Mouse (Mus musculus) layer of hippocampus, adult 9-11 months (tissue): ENCODE data around the gene Rab14.

Source experiments
- DNase-seq: peaks from one replicate; pipeline ENCODE4 v3.0.0; 2022

The Rab14 gene

DNA sequence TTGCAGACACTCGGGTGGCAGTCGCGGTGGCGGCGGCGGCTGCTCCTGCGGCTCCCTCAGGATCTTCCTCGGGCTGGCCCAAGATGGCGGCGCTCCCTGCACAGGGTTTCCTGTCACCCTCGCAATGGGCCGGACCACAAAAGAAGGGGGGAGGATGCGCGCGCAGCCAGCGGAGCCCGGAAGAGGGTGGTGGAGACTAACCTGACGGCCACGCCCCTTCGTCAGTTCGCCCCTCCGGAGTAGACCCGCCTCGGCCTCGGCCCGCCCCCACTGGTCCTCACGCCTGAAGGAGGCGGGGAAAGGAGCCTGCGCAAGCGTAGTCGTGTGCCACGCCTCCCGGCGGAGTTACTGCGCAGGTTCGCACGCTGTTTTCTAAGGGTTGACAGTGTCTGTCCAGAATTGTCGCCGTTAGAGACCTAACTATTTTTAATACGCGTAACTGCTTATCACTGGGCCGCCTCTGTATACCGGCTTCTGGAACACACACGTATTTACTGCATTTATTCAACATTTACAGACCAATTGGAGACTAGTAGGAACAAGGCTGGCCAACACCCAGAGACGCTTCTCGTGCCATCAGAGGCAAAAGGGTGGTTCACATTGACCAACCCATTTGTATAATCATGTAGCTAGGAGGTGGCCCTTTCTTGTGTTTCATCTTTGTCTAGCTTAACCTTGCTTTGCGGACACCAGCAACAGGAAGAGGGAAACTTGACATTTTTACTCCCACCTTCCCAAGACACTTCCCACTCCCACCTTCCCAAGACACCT is at the start of gene Rab14:
Rab14 (minus strand) TSS at position 223 of the 771 bp plus-strand sequence.
- DNase-seq = peak; percentile 99

DNA sequence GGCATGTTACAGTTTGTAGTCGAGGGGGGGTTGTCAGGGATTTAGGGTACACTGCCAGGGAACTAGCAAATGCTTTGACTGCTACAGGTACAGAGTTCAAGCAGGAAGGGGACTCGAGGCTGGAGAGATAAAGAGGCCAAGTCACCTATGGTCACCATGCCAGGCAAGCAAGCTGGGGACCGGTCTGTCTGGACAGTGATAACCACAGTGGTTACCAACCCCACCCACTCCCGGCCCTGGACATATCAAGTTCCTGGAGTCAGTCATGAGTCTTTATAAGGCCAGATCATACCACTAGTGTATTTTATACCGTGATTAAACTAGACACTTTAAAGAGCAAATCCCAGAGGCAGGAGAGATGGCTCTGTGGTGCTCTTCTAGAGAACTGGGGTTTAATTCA is 46.8 kb upstream of the Rab14 start:
- no peak for DNase-seq

DNA sequence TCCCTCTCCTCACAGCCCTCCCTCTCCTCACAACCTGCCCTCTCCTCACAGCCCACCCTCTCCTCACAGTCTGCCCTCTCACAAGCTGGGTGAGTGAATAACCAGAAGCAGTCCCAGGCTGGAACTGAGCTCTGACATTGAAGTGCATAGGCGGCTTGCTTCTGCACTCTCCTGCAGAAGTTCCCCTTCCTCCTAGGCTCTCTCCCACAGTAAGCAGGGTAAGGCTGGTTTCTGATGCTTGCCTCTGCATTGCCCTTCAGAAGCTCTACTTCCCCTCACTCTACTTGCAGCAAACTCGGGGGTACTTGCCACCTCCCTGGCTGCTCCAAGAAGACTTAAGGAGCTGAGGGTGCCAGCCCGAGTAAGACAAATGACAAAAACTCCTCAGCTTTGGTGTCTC is 43.3 kb upstream of the Rab14 start:
- no peak for DNase-seq

DNA sequence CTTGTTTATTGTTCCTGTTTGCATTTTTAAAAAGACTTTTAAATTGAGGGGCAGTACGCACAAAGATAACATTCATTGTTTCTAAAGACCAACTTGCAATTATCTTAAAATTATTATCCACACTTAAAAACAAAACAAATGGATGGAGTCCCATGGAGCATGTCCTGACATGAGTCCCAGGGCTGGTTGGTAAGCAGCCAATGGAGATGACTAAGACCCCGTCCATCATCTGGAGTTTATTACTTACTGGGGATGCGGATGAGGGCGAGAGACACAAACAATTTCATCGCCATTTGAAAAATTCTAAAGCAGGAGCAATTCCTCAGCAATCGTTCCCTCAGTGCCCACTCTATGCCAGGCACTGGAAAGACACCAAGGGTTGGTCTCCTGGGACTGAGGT is 34.1 kb upstream of the Rab14 start:
- no peak for DNase-seq

DNA sequence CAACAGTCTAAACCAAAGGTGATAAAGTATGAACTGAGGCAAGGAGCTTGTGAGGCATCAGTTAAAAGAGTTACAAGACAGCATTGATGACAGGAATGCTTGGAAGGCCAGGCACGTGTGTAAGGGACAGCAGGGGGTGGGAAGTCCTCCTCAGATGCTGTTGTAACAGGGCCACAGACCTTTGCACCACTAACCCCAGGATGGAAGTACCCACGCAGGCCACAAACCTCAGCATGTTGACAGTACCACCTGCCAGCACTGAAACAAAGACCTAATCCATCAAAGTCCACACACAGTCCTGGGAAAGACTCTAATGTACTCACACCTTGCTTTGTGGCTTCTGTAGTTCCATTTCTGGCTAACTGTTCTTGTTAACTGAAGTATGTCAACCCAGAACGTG is 33.0 kb upstream of the Rab14 start:
- no peak for DNase-seq

DNA sequence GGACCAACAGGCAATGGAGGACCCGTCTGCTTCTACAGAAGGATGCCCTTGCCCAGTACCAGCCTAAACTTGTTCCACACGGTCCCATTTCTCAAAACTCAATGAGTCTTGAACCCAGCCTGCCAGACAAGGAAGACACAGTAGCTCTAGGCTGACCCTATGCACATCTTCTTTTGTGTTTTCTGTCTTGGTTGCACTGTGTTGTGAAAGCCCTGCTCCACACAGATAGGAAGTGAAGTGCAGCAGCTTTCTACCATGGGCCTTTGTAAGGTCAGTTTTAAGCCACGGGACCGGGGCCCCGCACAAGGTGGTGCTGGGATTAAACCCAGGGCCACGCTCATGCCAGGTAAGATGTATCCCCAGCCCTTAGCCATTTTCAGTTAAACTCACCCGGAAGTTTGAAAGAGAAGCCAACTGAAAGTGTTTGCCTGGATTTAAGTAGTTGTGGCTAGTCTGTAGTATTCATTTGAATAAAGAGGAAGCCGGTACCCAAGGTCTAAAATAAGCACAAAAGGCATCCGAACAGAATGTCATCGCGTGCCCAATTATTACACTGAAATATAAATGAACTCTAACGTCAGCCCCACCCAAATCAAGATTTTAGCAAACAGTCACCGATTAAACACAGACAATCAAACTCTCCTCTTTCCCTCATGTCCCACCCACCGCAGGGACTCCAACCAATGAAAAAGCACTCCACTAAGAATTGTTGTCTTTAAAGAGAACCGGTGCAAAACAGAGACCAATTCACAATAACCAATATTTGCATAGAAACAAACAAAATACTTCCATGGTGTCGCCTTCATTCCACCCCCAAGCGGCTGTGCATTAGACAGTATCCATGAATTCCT is 31.9 kb upstream of the Rab14 start:
- DNase-seq = no peak

DNA sequence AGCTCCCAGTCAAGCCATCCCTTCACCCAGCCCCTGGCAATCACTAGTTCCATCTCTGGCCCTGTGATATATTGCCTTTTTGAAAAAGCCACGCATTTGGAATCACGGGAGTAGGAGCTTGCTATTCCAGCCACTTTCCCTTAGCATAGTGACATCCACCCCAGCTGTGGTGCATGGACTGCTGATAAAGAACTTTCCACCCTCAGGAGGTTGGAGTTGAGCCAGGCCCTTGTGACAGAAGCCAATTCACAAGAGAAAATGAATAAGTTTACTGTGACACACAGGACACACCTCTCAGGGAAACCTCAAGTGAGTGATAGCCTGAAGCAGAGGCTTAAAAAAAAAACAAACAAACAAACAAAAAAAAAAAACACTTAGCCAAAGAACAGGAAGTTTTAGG is 31.0 kb upstream of the Rab14 start:
- peak; percentile 34 for DNase-seq

DNA sequence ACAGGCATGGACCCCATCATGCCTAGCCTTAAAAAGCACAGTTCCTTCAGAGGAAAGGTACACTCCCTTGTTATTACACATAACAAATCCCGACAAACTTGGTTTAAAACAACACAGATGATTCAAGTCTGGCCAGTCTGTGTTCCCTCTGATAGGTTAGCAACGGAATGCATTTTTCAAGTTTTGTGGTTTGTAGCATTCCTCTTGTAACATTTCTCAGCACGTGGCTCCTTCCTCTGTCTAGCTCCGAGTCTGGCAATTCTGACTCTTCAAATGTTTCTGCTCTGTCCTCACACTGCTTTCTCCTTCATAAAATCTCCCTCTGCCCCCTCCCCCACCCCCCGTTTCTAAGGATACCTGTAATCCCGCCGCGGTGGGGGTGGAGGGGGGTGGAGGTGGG is 29.3 kb upstream of the Rab14 start:
- DNase-seq = no peak

DNA sequence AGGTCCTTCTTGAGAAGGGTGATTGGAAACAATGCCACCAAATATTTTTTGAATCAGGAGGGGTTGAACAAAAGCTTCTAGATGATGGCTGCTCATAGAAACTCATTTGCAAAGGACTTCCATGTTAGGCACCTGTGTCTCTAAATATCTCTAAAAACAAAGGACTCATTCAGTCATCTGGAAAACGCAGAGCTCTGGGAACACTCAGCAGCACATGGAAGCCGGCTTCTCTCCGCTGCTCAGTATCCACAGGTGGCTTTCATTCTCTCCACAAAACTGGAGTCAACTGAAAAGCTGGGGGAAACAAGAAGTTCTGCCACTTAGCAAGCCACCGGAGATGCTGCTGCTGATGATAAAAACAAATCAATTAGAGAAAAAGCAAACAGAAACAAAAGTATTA is 27.2 kb upstream of the Rab14 start:
- DNase-seq = no peak

DNA sequence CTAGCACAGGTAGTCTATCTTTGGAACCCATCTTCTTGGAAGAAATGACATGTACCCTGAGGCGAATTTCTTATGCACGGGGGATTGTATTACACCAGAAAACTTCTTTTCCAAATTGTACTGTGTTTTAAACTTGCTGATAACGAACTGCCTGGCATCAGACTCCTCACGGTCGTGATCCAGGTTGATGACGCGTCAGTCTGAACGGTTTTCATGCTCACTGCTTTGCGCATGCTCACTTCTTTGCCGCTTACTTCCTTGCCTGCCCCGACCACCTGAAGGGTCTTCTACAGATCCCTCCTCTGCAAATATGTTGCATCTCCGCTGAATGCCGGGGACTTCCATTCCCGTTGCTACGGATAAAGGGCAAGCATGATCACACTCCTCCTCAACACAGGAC is 23.4 kb upstream of the Rab14 start:
- DNase-seq = no peak

DNA sequence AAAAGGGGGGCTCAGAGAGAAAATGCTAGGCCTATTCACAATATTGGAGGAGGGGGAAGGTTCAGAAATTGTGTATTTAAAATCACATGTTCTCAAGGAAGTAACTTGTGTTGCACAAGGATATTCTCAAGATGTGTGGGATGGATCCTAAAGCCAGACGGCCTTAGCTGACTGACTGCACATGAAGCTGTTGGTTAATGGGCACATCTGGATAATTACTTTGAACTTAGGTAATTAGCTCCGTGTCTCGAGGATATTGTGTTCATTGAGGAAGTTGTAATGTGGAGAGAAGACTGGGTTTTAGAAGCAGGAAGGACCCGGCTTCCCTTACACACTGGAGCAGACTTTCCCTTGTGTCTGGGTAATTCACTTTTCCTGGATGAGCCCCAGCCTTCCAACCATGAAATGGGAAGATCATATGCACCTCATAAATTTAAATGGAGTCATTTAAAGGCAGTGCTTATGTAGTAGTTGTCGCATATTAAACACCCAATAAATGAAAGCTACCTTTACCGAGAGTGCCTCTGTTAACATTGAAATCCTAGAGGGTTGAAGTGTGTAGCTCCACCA is 22.0 kb upstream of the Rab14 start:
- no peak for DNase-seq

DNA sequence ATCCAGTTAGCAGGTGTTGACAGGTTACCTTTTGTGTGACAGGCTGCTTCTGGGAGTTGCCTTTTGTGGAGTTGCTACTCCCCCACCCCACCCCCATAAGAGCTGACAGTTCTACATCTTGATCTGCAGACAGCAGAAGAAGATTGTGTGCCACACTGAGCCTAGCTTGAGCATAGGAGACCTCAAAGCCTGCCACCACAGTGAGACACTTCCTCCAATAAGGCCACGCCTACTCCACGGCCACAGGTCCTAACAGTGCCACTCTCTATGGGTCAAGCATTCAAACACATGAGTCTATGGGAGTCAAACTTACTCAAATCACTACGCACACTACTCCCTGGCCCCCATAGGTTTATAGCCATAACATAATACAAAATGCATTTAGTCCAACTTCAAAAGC is 17.8 kb upstream of the Rab14 start:
- DNase-seq = no peak

DNA sequence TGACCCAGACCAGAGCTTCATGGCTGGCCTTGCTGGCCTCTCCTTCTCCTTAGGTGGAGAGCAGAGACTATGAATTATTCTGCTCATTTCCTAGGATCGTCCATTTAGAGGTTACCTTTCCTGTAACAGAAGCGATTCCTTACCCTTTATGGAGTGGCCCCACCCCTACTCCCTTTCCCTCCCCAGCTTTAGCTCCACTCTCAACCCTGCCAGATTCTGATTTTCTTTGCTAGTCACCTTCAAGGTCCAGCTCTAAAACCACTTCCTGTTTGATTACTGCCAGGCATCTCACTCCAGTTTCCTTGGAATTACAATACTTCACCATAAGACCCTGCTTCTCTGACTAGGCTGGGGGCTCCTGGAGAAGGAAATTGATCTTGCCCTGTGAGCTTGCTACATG is 15.8 kb upstream of the Rab14 start:
- no peak for DNase-seq

DNA sequence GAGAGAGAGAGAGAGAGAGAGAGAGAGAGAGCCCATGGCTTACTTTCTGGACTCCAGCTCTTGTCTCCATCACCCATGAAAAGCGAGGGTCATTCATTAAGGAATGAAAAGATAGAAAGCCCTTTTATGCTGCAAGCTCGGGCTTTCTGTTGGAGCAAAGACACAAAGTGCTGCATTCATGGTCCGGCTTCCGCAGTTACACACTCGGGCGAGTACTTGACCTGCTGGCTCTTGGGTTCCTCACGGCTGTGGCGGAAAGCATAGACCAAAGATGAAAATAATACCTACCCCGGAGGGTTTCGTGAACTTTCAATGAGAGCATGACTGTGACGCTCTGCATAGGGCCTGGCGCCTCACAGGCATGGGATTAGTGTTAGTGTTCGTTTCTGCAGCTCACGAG is 14.4 kb upstream of the Rab14 start:
- DNase-seq = peak; percentile 33

DNA sequence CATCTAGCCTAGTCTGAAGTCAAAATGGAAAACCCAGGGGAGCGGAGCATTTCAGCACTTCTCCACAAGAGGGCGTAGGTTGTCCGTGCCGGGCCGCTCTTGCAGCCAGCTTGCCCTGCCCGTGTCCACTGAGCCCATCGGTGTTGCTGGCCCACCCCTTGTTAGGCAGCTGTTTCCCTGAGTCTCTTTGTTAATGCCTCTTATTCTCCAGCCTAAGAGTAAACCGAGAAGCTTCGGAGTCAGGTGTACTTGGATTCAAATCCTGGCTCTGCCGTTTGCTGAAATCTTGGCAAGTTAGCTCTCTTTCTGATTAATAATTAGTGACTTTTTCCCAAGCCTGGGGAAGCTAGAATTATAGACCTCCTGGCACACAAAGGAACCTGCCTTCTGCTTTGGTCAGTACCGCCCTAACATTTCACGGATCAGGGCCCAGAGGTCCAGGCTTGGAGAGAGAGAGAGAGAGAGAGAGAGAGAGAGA is 14.0 kb upstream of the Rab14 start:
- peak; percentile 85 for DNase-seq

DNA sequence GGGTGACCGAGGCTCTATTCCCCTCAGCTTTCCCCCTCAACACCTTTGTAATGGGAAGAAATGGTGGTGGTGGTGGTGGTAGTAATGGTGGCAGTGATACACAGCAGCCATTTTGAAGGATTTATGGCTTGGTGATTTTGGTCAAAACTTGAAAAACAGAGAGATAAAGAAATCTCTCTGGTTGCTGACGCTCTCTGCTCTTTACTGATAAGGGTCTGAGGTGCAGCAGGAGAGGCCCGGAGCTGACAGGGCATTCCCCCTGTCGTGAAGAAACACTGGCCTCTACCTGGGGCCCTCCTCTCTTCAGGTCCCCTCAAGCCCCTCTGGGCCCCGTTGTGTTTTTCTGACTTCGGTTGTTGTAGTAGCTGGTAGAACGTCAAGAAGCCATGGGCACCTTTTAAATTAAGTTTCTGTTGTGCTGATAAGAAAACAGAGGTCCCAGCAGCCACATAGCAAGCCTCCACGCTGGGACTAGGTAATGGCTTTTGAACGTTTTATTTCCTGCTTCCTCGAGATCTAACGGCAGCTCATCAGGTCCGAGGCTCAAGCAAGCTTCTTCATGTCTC is 12.5 kb upstream of the Rab14 start:
- DNase-seq = no peak

DNA sequence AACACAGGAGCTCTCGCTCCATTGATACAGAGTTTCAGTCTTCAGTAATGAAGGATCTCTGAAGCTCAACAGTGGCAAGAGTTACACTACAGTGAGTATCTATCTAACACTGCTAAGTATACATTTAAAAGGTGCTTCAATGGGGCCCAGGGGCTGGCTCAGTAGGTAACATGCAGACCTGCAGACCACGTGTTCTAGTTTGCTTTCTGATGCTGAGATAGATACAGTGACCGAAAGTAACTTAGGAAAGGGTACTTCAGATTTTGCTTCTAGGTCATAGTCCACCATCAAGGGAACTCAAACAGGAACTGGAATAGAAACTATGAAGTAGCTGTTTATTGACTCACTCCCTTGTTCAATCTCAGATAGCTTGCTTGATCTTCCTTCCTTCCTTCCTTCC is 10.8 kb upstream of the Rab14 start:
- DNase-seq = no peak

DNA sequence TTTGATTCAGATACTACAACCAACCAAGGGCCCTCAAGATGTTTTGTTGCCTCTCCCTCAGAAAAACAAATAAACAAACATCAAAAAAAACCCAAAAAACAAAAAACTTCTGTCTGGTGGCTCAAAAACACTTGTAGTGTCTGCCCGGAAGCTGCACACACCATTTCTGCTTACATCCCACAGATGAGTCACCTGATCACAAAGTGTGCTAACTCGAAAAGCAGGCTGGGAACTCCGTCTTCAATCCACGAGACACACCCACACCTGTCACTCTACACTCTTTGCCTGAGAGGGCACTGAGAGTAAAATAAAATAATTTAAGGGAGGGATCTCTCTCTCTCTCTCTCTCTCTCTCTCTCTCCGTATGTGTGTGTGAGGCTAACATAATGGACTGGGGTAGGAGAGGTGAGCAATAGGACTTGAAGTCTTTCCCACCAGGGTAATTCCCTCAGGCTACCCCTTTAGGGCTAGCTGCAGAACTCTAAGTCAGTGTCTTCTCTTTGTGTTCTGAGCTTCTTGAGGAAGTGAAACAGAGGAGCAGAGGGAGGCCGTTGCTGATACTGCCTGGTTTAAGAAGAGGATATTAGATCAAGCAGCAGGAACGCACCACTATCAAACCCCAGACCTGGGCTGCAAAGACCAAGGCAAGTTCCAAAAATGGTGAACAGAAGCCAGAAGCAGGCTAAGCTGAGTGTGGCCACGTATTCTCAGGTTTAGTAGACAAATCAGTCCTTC is 8.2 kb upstream of the Rab14 start:
- no peak for DNase-seq

DNA sequence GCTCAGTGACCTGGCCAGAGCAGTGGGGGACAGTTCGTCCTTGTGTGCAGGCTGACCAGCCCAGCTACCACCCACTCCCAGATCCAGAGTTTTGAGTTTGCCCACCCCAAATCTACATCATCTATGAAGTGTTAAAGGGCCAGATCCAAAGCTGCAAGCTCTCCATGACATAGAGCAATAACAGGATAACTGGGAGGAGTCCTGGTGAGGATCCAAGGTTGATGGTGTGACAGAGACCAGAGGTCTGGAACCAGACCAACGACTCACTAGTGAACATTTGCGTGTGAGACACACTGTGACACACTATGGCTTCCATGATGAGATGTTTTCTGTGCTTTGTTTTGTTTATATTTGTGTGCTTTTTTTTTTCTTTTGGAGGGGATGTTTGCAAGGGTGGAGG is 7.1 kb upstream of the Rab14 start:
- no peak for DNase-seq

DNA sequence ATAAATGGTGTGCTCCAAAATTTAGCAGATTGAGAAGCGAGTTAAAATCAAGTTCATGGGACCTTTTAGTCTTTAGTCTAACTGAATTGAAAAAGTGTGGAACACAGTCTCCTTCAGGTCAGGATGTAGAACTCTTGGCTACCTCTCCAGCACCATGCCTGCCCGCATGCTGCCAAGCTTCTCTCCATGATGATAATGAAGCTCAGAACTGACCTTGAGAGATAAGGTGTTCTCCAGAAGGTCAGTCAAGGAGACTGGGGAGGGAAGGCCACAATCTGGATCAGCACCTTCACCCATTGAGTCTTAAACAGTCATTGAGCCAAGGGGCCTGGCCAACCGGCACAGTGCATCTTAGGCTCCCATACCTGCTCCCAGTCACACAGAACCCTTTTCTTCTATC is 5.8 kb upstream of the Rab14 start:
- no peak for DNase-seq

DNA sequence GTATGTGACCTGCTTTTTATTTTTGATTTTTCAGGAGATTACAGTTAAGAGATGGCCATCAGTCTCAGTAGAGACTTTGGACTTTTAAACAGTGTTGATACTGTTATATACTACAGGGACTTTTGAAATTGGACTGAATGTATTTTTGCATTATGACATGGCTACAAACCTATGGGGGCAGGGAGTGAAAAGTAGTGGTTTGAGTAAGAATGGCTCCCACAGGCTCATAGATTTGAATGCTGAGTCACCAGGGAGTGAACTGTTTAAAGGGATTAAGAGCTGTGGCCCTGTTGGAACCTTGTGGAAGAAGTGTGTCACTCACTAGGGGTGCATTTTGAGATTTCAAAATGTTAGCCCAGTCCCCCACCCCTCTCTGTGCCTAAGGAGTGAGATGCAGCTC is 2.8 kb upstream of the Rab14 start:
- DNase-seq = no peak

DNA sequence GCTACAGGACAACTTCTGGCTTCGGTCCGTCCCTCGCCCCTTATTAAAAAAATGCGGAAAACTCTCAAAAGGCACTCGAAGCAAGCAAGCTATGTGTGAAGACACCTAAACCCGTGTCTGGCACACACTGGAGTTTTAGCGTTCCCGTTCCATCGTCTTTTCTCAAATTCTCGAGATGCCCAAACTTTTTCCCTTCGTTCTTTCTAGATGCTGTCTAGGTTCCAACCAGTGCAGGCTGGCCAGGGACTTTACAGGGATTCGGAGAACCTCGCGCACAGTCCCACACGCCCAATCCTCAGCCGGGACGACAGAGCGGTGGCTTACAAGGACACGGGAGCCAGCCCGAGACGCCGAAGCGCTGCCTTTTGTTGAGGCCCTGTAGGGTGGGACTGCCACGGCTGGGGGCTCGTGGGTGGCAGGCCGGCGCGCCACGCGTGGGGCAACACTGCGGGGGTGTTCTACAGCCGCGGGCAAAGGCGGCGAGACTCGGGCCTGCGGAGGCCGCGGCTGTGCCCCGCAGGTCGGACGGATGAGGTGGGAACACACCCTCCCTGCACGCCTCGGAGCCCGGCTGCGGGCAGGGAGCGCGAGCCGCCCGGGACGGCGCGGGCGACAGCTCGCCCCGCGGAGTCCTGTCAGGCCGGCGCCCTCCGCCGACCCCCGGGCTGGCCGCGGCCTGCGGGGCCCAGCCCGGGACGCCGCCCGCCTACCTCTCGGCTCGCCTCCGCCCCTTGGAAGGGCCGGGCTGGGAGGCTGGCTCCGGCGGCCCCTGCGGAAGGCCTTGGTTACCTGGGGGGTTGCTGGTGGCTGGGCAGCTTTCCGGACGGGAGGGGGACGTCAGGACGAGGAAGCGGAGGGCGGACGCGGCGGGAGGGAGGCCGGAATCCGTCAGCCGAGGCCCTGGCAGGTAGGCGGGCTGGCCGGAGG is 686 bp downstream of the Rab14 start:
- peak; percentile 39 for DNase-seq
